Comparison of ENCODE assay signal across 8 mouse cellular contexts in the genomic region with DNA sequence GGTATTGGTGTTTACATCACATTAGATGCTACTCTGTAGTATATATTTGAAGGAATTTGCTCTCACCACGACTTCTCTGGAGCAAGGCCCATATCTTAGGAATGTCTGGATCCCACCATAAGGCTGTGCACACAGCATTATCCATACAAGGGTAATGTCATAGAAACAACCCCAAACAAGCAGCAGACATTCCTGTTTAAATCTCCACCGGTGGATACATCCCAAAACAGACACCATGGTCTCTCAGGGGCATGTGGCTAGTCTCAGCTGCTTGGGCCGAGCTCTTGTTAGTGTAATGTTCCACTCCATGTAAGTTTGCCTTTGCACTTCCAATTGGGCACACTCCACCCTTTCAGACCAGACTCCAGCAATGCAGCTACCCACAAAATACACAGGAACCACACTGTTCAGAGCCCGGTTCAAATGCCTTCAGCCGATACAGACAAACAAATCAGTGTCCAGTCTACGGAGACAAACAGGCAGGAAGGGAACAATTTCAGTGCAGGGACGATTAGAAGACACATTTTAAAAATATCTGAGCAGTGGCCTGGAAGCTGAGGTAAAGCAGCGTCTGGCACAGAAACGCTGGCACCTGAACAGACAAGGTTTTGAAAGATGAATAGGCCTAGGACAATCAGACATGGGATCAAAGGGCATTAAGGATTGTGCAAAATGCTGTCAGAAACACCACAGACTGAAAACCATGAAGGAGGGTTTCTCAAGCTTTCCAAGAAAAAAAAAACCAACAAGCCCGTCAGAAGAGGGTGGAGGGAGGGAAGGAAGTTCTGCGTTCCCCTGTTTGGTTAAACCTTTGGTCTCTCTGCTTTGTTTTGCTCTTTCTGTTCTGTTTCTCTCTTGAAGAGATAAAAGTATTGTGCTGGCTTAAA. TPM values are rescaled to one million over a fixed set of nuclear protein-coding genes. Genes with fewer than 3 reads are reported as not detected.
DNase-seq lines count a peak whose midpoint lies in the region.

No protein-coding gene starts in this region.

- 20% methylated on average over 11 of the region's 11 CpGs for WGBS in heart, embryonic 10.5 days
- 32% methylated on average over 11 of the region's 11 CpGs for WGBS in midbrain, embryonic 10.5 days

- H3K4me3 ChIP-seq in heart, embryonic 10.5 days = peak overlapping the region; percentile 95
- peak overlapping the region; percentile 87 for H3K4me3 ChIP-seq in midbrain, embryonic 10.5 days

- H3K4me1 ChIP-seq in heart, embryonic 10.5 days = peaks cover 23% of the 10 kb centered on the region
- H3K4me1 ChIP-seq in midbrain, embryonic 10.5 days = peaks cover 43% of the 10 kb centered on the region

- H3K27me3 ChIP-seq in heart, embryonic 10.5 days (ENCODE audit: insufficient read depth, poor library complexity, severe bottlenecking) = no peaks in the 10 kb centered on the region
- H3K27me3 ChIP-seq in midbrain, embryonic 10.5 days (ENCODE audit: low read depth, poor library complexity, severe bottlenecking) = peaks cover 6% of the 10 kb centered on the region; the same call in 1 of the 2 replicates

- H3K9me3 ChIP-seq in heart, embryonic 10.5 days = no peaks in the 10 kb centered on the region
- no peaks in the 10 kb centered on the region for H3K9me3 ChIP-seq in midbrain, embryonic 10.5 days (replicated peaks)

- H3K36me3 ChIP-seq in heart, embryonic 10.5 days = no peaks in the 10 kb centered on the region
- no peaks in the 10 kb centered on the region for H3K36me3 ChIP-seq in midbrain, embryonic 10.5 days

- 0 out of 2 replicates have a peak overlapping the region, but pooled peaks have one; percentile 99 for H3K27ac ChIP-seq in heart, embryonic 10.5 days
- H3K27ac ChIP-seq in midbrain, embryonic 10.5 days (replicated peaks) = no peak overlapping the region

- DNase-seq in adrenal gland, postnatal 14 days = peak; percentile 37
- no peak for DNase-seq in adrenal gland, postnatal 25 days
- peak; percentile 22 for DNase-seq in cerebellum, adult 9-11 months
- no peak for DNase-seq in heart, embryonic 10.5 days (ENCODE audit: low spot score)
- DNase-seq in kidney, postnatal 14 days = peak; percentile 14
- no peak for DNase-seq in midbrain, embryonic 10.5 days (ENCODE audit: low spot score)
- DNase-seq in layer of hippocampus, adult 9-11 months = no peak
- no peak for DNase-seq in spleen, postnatal 14 days (ENCODE audit: low spot score in 2 of 2)

RNA-seq across cellular contexts. Expression of a gene that starts 1.8 kb away (rescaled TPM):
- total RNA-seq in adrenal gland, postnatal 14 days (2021) = 7.8 and 9.4 TPM in 2 replicates
- total RNA-seq in adrenal gland, postnatal 25 days (2021) = 8.4 and 9.9 TPM in 2 replicates
- polyA plus RNA-seq in heart, embryonic 10.5 days (2016; fragmentation: Nextera tagmentation; extraction: Ambion mirVana) = 0.84 and 1.1 TPM in 2 replicates
- polyA plus RNA-seq in midbrain, embryonic 10.5 days (2016; fragmentation: Nextera tagmentation; extraction: Ambion mirVana) = 0.78 and 1.0 TPM in 2 replicates

Comparison
In these comparisons a context has a peak if more than half of its experiments do, and no peak if none do; other contexts are left out.
1. DNase-seq: peak in adrenal gland, postnatal 14 days (single experiment), cerebellum, adult 9-11 months (single experiment) and kidney, postnatal 14 days (single experiment); none in adrenal gland, postnatal 25 days (single experiment), heart, embryonic 10.5 days (single experiment), midbrain, embryonic 10.5 days (single experiment), layer of hippocampus, adult 9-11 months (single experiment) and spleen, postnatal 14 days (0 of 2).